Mouse (Mus musculus) liver, embryonic 16.5 days (tissue): ENCODE results near the gene Mia3. TPM values are rescaled to one million over a fixed set of nuclear protein-coding genes. Genes with fewer than 3 reads are reported as not detected.
"Not testable (repeated sequence)": the region's sequence is repeated elsewhere in the genome, so short reads cannot be mapped to it uniquely, and the experiment has no call there.

Experiments used
- ATAC-seq: fragments of 200-750 bp; cut with Nextera tagmentation; 2 replicates; pipeline ENCODE4 v1.8.0; 2017; ENCODE audit warnings: low read depth, mild to moderate bottlenecking, moderate number of reproducible peaks, moderate library complexity
- H3K27ac ChIP-seq: fragments of 300-500 bp; sonication (generic); 2 replicates; pipeline ENCODE4 v1.5.1; 2014; ENCODE audit warnings: mild to moderate bottlenecking, low read length
- H3K27me3 ChIP-seq: fragments of 300-500 bp; sonication (generic); 2 replicates; pipeline ENCODE4 v1.6.1; 2014; ENCODE audit warnings: low read depth, low read length, mixed read lengths; ENCODE audit not compliant: control insufficient read depth, insufficient read depth
- H3K36me3 ChIP-seq: fragments of 300-500 bp; sonication (generic); 2 replicates; pipeline ENCODE4 v1.6.1; 2014; ENCODE audit warnings: mild to moderate bottlenecking; ENCODE audit not compliant: control insufficient read depth, insufficient read depth
- H3K4me1 ChIP-seq: fragments of 300-500 bp; sonication (generic); 2 replicates; pipeline ENCODE4 v1.6.1; 2014; ENCODE audit warnings: low read depth, low read length, mixed read lengths; ENCODE audit not compliant: control insufficient read depth
- H3K4me2 ChIP-seq: fragments of 300-500 bp; sonication (generic); 2 replicates; pipeline ENCODE4 v1.6.1; 2014; ENCODE audit warnings: low read depth, low read length, mixed read lengths
- H3K4me3 ChIP-seq: fragments of 300-500 bp; sonication (generic); 2 replicates; pipeline ENCODE4 v1.5.1; 2014; ENCODE audit warnings: low read depth, mild to moderate bottlenecking, low read length
- H3K9ac ChIP-seq: fragments of 300-500 bp; sonication (generic); 2 replicates; pipeline ENCODE4 v1.6.1; 2014; ENCODE audit warnings: low read depth, low read length
- H3K9me3 ChIP-seq: fragments of 300-500 bp; sonication (generic); replicated peaks from 2 replicates; pipeline ENCODE4 v1.6.1; 2016; ENCODE audit warnings: low read length; ENCODE audit not compliant: control insufficient read depth
- WGBS: fragments of 180-500 bp; shearing (Covaris S2); extraction: QIAGEN DNeasy Blood & Tissue Kit; methylation state at CpG from one replicate; pipeline ENCODE4 v1.1.7; 2014; ENCODE audit not compliant: insufficient replicate concordance; 5-methylcytosine and 5-hydroxymethylcytosine counted together
- polyA plus RNA-seq: library from polyadenylated mRNA; unstranded; fragments of >200 nt; fragmentation: Nextera tagmentation; extraction: Ambion mirVana; gene quantifications from 2 replicates; pipeline ENCODE4 v1.2.1, GENCODE M21; 2015

Gene Mia3
- polyA plus RNA-seq, 1 experiment from 2014 or later: 30.5 TPM

DNA sequence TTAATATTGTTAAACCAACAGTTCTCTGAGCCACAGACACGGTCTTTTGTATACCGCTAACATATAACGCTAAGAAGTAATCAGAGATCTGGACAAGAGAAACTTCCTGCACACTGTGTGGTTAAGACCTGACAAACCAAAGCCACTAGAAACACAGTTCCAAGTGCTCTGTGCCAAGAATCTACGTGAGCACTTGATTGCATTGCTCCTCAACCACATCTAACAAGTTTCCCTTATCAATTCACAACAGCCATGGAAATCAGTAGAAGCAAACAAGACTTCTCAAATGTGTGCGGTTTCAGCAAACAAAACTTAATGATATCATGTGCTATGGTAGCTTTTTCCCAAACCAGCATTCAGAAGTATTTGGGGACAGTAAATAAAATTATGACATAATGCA is 7.1 kb downstream of the Mia3 start:
- 0 out of 2 replicates have a peak, but pooled peaks have one; percentile 32 for ATAC-seq
- Histone ChIP-seq H3K4me3 (no peak overlapping the region), H3K27ac (no peak overlapping the region), H3K9me3 (no peaks in the 10 kb centered on the region), H3K4me2 (no peak overlapping the region), H3K36me3 (peaks cover 5% of the 10 kb centered on the region; the same call in 1 of the 2 replicates), H3K9ac (no peak overlapping the region), H3K27me3 (no peaks in the 10 kb centered on the region), H3K4me1 (no peaks in the 10 kb centered on the region; the same call in 1 of the 2 replicates)
- 22% methylated on average over 5 of the region's 5 CpGs for WGBS

DNA sequence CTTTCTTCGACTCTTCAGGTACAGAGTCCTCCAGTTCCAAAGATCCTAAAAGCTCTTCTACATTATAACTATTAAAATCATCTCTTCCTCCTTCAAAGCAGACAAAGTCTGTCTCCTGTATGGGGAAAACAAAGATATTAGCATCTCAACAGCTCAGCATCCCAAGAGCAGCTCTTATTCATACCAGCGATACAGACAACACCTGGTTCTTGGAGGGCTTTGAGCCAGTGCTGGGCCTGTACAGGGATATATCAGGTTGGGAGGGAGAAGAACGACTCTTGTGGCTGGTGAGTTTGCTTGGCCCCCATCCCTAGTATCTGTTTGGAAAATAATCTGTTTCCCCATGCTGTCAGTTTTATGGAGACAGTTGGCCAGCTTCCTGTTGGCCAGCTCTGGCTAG is 10.5 kb downstream of the Mia3 start:
- WGBS: 75% methylated on average over 3 of the region's 3 CpGs
- H3K27me3 ChIP-seq: no peaks in the 10 kb centered on the region
- no peaks in the 10 kb centered on the region; the same call in 1 of the 2 replicates for H3K4me1 ChIP-seq
- H3K9ac ChIP-seq: no peak overlapping the region
- peaks cover 5% of the 10 kb centered on the region; the same call in 1 of the 2 replicates for H3K36me3 ChIP-seq
- H3K4me3 ChIP-seq: no peak overlapping the region
- no peaks in the 10 kb centered on the region for H3K9me3 ChIP-seq
- H3K4me2 ChIP-seq: no peak overlapping the region
- no peak overlapping the region for H3K27ac ChIP-seq
- ATAC-seq: no peak

DNA sequence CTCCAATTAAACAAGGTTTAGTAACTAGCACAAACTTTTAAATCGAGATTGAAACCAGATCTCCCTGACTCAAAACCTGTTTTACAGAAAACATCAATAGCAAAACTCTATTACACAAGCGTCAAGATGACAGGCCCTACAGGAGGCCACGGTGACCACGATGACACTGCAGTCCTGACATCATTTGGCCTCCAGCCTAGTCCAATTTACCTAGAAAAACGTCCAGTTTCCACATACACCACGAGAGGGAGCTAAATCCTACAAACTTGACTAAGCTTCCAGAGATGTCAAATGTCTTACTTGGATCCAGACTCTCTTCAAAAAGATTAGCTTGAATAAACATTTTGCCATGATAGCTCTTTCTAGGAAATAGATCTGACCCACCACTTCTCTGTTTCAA is 19.5 kb downstream of the Mia3 start:
- Histone ChIP-seq H3K4me1 (peaks cover 5% of the 10 kb centered on the region), H3K4me2 (no peak overlapping the region), H3K36me3 (no peaks in the 10 kb centered on the region), H3K4me3 (no peak overlapping the region), H3K27ac (no peak overlapping the region), H3K9me3 (no peaks in the 10 kb centered on the region), H3K9ac (no peak overlapping the region), H3K27me3 (no peaks in the 10 kb centered on the region)
- 6% methylated on average over 6 of the region's 6 CpGs for WGBS
- ATAC-seq: no peak

DNA sequence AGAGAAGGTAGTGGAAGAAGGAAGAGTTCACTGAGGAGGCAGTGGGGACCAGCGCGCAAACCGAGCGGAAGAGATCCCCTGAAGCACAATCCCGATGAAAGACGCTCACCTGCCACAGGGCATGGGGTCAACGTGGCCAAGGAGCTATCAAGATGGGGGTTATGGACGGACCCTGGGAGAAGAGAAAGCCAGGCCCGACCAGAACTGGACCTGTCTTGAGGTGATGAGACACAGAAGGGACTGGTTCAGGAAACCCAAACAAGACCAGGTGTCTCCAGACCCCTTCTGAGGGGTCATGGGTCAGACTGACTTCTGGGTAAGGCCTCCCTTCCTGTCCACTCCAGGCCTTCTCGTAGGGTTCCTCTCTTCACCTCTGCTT is 23.5 kb downstream of the Mia3 start:
- ATAC-seq: no peak
- Histone ChIP-seq H3K27me3 (no peaks in the 10 kb centered on the region), H3K4me3 (peak overlapping the region; percentile 95), H3K4me2 (peak overlapping the region; percentile 84), H3K27ac (peak overlapping the region; percentile 97; the same call in 1 of the 2 replicates), H3K9ac (peak overlapping the region; percentile 96), H3K4me1 (peaks cover 5% of the 10 kb centered on the region), H3K9me3 (no peaks in the 10 kb centered on the region), H3K36me3 (peaks cover 4% of the 10 kb centered on the region)
- WGBS: 4% methylated on average over 10 of the region's 10 CpGs

DNA sequence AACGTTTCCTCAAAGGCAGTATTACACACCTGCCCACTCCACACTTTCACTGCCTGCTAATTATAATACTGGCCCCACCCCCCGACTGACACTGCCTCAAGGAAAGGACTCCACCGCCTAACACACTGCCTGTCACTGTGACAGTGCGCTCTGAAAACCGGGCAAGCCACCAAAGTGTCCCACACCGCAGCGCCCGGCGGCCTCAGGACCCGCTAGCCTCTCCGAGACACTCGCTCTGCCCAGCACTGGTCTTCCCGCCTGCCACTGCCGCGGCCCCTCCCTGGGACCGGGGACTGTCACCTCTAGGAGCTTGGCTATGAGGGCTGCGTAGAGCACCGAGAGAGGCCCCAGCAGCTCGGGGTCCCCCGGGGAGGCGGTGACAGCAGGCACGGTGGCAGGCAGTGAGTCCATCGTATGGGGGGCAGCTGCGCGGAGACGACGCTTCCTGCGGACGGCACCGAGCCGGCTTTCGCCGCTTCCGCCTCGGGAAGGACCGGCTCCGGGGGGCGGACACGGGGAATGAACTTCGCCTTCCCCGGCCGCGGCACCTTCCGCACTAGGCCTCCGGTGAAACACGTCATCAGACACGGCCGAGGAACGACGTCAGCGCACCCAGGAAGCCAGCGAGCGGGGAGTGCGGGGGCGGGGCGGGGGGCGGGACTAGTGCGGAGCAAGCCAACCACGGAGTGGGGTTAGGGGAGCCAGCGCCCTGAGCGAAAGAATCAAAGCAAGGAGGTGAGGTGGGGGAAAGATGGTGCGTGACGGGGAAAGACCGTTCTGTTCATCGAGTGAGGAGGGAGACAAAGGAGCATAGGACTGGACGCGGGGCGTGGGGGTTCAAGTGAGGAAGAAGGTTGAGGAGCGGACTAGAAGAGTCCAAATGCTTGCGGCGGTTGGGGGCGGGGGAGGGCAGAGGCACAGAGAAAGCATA is 24.2 kb downstream of the Mia3 start:
- H3K27ac ChIP-seq: peak overlapping the region; percentile 97
- peak; percentile 97 for ATAC-seq
- peak overlapping the region; percentile 95 for H3K4me3 ChIP-seq
- peaks cover 4% of the 10 kb centered on the region for H3K36me3 ChIP-seq
- WGBS: under 1% methylated on average over 72 of the region's 72 CpGs
- peak overlapping the region; percentile 84 for H3K4me2 ChIP-seq
- no peaks in the 10 kb centered on the region for H3K9me3 ChIP-seq
- no peaks in the 10 kb centered on the region for H3K27me3 ChIP-seq
- H3K4me1 ChIP-seq: peaks cover 5% of the 10 kb centered on the region
- peak overlapping the region; percentile 96 for H3K9ac ChIP-seq

DNA sequence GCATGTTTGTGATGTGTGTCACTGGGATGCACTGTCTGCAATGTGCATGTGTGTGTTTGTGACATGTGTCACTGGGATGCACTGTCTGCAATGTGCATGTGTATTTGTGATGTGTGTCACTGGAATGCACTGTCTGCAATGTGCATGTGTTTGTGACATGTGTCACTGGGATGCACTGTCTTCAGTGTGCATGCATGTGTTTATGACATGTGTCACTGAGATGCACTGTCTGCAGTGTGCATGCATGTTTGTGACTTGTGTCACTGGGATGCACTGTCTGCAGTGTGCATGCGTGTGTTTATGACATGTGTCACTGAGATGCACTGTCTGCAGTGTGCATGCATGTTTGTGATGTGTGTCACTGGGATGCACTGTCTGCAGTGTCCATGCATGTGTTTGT is 26.5 kb downstream of the Mia3 start:
- not testable (repeated sequence) for H3K9me3 ChIP-seq, H3K4me2 ChIP-seq, H3K9ac ChIP-seq, H3K4me1 ChIP-seq, H3K27me3 ChIP-seq, H3K4me3 ChIP-seq, H3K27ac ChIP-seq, ATAC-seq
- peaks cover 10% of the 10 kb centered on the region for H3K36me3 ChIP-seq
- WGBS: 85% methylated on average over 1 of the region's 1 CpGs

DNA sequence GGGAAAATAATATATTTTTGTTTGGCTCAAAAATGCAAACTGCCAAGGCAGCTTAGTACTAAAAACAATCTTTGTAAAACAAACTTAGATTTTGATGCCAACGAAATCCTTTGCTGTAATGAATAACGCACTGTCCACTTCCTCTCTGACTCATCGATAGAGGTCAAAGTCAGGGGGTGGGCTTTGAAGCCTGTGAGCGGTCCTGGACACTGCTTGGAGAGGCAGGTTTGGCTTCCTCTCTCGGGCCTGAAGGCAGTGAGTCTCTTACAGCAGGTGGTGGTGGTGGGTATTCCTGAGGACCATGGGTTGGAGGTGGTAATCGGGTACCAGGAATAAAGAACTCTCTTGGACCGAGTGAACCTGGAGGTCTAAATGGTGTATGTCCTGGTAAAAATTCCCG is 42.2 kb downstream of the Mia3 start:
- WGBS: 76% methylated on average over 8 of the region's 8 CpGs
- H3K4me2 ChIP-seq: no peak overlapping the region
- no peak for ATAC-seq
- no peak overlapping the region for H3K27ac ChIP-seq
- H3K9ac ChIP-seq: no peak overlapping the region
- H3K4me1 ChIP-seq: no peaks in the 10 kb centered on the region
- peaks cover 2% of the 10 kb centered on the region for H3K9me3 ChIP-seq
- no peaks in the 10 kb centered on the region for H3K27me3 ChIP-seq
- no peak overlapping the region for H3K4me3 ChIP-seq
- H3K36me3 ChIP-seq: peaks cover 58% of the 10 kb centered on the region

DNA sequence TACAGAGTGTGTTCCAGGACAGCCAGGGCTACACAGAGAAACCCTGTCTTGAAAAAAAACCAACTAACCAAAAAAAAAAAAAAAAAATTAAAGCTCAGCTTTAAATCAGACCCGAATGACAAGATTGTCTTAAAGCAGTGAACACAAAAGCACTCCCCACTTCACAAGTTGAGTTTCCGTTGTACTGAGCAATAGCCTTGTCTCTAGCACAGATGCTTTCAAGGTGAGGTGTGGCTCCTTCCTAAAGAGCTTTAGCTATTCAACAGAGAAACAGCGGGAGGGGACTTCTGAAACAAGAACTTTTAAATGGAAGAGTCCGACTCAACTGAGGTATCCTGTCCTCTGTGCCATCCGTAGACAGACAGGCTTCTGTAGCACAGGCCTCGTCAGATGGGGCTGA is 44.9 kb downstream of the Mia3 start:
- Histone ChIP-seq H3K9ac (no peak overlapping the region), H3K4me1 (no peaks in the 10 kb centered on the region), H3K27ac (no peak overlapping the region), H3K36me3 (peaks cover 46% of the 10 kb centered on the region), H3K4me3 (no peak overlapping the region), H3K27me3 (no peaks in the 10 kb centered on the region), H3K4me2 (no peak overlapping the region), H3K9me3 (peaks cover 2% of the 10 kb centered on the region)
- ATAC-seq: no peak
- 84% methylated on average over 6 of the region's 6 CpGs for WGBS

DNA sequence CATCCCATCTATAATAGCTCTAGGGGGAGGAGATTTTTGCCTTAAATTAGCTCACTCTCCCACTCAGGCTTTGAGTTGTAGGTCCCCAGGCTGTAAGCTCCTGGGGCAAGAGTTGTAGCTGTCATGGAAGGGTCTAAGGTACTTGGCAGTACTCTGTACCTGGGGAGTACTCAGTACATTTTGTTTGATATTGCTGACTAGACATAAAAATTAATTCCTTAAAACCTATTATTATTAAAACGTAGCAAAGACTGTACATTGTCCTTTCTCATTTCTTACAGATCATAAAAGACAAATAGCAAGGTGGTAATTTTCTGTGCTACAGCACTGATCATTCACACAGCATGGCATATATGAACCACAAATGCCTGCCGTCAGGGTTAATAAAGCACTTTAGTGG is 45.4 kb downstream of the Mia3 start:
- Histone ChIP-seq H3K4me3 (no peak overlapping the region), H3K36me3 (peaks cover 42% of the 10 kb centered on the region), H3K4me2 (no peak overlapping the region), H3K27ac (no peak overlapping the region), H3K9ac (no peak overlapping the region), H3K4me1 (no peaks in the 10 kb centered on the region), H3K9me3 (peaks cover 2% of the 10 kb centered on the region), H3K27me3 (no peaks in the 10 kb centered on the region)
- no peak for ATAC-seq
- 89% methylated on average over 2 of the region's 2 CpGs for WGBS
